Mouse (Mus musculus) midbrain, embryonic 11.5 days (tissue): ENCODE measurements around the gene Ascl2. TPM values are rescaled to one million over a fixed set of nuclear protein-coding genes. Genes with fewer than 3 reads are reported as not detected.

Experiments
- ATAC-seq: fragments of 200-750 bp; cut with Nextera tagmentation; 2 replicates; pipeline ENCODE4 v1.8.0; 2017; ENCODE audit warnings: moderate TSS enrichment, moderate library complexity; ENCODE audit not compliant: low FRiP score
- DNase-seq: peaks from one replicate; pipeline ENCODE4 v3.0.0; 2015; ENCODE audit warnings: low spot score; ENCODE audit errors: missing footprints
- H3K27ac ChIP-seq: fragments of 300-500 bp; sonication (generic); 2 replicates; pipeline ENCODE4 v1.5.1; 2014; ENCODE audit warnings: low read depth, low read length
- H3K27me3 ChIP-seq: fragments of 300-500 bp; sonication (generic); 2 replicates; pipeline ENCODE4 v1.6.1; 2014; ENCODE audit warnings: mild to moderate bottlenecking, low read length, moderate library complexity, mixed read lengths; ENCODE audit not compliant: control insufficient read depth, insufficient read depth
- H3K36me3 ChIP-seq: fragments of 300-500 bp; sonication (generic); 2 replicates; pipeline ENCODE4 v1.6.1; 2014; ENCODE audit warnings: mild to moderate bottlenecking, low read length, moderate library complexity, mixed read lengths; ENCODE audit not compliant: control insufficient read depth, insufficient read depth
- H3K4me1 ChIP-seq: fragments of 300-500 bp; sonication (generic); 2 replicates; pipeline ENCODE4 v1.6.1; 2014; ENCODE audit warnings: low read length; ENCODE audit not compliant: control insufficient read depth, insufficient read depth
- H3K4me2 ChIP-seq: fragments of 300-500 bp; sonication (generic); 2 replicates; pipeline ENCODE4 v1.6.1; 2014; ENCODE audit warnings: mild to moderate bottlenecking, moderate library complexity
- H3K4me3 ChIP-seq: fragments of 300-500 bp; sonication (generic); 2 replicates; pipeline ENCODE4 v1.5.1; 2014; ENCODE audit warnings: low read depth, low read length
- H3K9ac ChIP-seq: fragments of 300-500 bp; sonication (generic); 2 replicates; pipeline ENCODE4 v1.6.1; 2014; ENCODE audit warnings: low read length
- H3K9me3 ChIP-seq: fragments of 300-500 bp; sonication (generic); 2 replicates; pipeline ENCODE4 v1.6.1; 2016; ENCODE audit warnings: low read length; ENCODE audit not compliant: control insufficient read depth
- WGBS: fragments of 180-500 bp; shearing (Covaris S2); extraction: QIAGEN DNeasy Blood & Tissue Kit; methylation state at CpG from one replicate; pipeline ENCODE4 v1.1.7; 2014; 5-methylcytosine and 5-hydroxymethylcytosine counted together
- polyA plus RNA-seq: library from polyadenylated mRNA; unstranded; fragments of >200 nt; fragmentation: Nextera tagmentation; extraction: Ambion mirVana; gene quantifications from 2 replicates; pipeline ENCODE4 v1.2.1, GENCODE M21; 2014

Ascl2 gene
- polyA plus RNA-seq, 1 experiment from 2014 or later, result 0.38 TPM

GRCm38 (mm10) chr7:142931028-142931427 lies 38.0 kb downstream of the Ascl2 start, which contains the start of gene Th:
TSS of gene Th (minus strand) at chr7:142931128.
- ATAC-seq (no peak), DNase-seq (no peak)
- no peaks in the 10 kb centered on the region for H3K4me1 ChIP-seq
- H3K4me2 ChIP-seq, result no peak within 1 kb of the TSS
- 81% methylated on average over 3 of the region's 3 CpGs for WGBS
- no peak within 1 kb of the TSS for H3K27ac ChIP-seq
- no peaks in the 10 kb centered on the region for H3K9me3 ChIP-seq
- no peaks in the 10 kb centered on the region for H3K27me3 ChIP-seq
- H3K4me3 ChIP-seq, result no peak within 1 kb of the TSS
- no peaks in the 10 kb centered on the region for H3K36me3 ChIP-seq
- H3K9ac ChIP-seq, result no peak within 1 kb of the TSS

- no peak overlapping the region for H3K27ac ChIP-seq
- no peaks in the 10 kb centered on the region for H3K36me3 ChIP-seq
- 77% methylated on average over 2 of the region's 2 CpGs for WGBS
- no peaks in the 10 kb centered on the region for H3K27me3 ChIP-seq
- DNase-seq, result no peak
- H3K9me3 ChIP-seq, result no peaks in the 10 kb centered on the region
- ATAC-seq, result no peak
- no peak overlapping the region for H3K4me2 ChIP-seq
- H3K9ac ChIP-seq, result no peak overlapping the region
- H3K4me1 ChIP-seq, result no peaks in the 10 kb centered on the region
- no peak overlapping the region for H3K4me3 ChIP-seq
Observed at GRCm38 (mm10) chr7:142929516-142929915, 39.5 kb downstream of the Ascl2 start.

- no peaks in the 10 kb centered on the region for H3K36me3 ChIP-seq
- no peak overlapping the region for H3K4me3 ChIP-seq
- H3K27ac ChIP-seq, result no peak overlapping the region
- no peaks in the 10 kb centered on the region for H3K27me3 ChIP-seq
- no peaks in the 10 kb centered on the region for H3K9me3 ChIP-seq
- no peak overlapping the region for H3K4me2 ChIP-seq
- no peak overlapping the region for H3K9ac ChIP-seq
- 83% methylated on average over 8 of the region's 8 CpGs for WGBS
- ATAC-seq, result no peak
- no peak for DNase-seq
- H3K4me1 ChIP-seq, result no peaks in the 10 kb centered on the region
Observed at GRCm38 (mm10) chr7:142927293-142927692, 41.8 kb downstream of the Ascl2 start.

GRCm38 (mm10) chr7:142918641-142919628 lies 50.1 kb downstream of the Ascl2 start:
- Histone ChIP-seq H3K4me3 (no peak overlapping the region), H3K4me1 (peaks cover 2% of the 10 kb centered on the region; the same call in 1 of the 2 replicates), H3K36me3 (no peaks in the 10 kb centered on the region), H3K9me3 (no peaks in the 10 kb centered on the region), H3K27ac (no peak overlapping the region), H3K27me3 (no peaks in the 10 kb centered on the region), H3K9ac (no peak overlapping the region), H3K4me2 (no peak overlapping the region)
- DNase-seq (peak; percentile 99), ATAC-seq (peak; percentile 83)
- 31% methylated on average over 8 of the region's 8 CpGs for WGBS

- Histone ChIP-seq H3K27me3 (no peaks in the 10 kb centered on the region), H3K9me3 (no peaks in the 10 kb centered on the region), H3K27ac (no peak overlapping the region), H3K9ac (no peak overlapping the region), H3K4me2 (no peak overlapping the region), H3K4me3 (no peak overlapping the region), H3K4me1 (peaks cover 2% of the 10 kb centered on the region; the same call in 1 of the 2 replicates), H3K36me3 (no peaks in the 10 kb centered on the region)
- ATAC-seq, result no peak
- 82% methylated on average over 5 of the region's 5 CpGs for WGBS
- no peak for DNase-seq
Observed at GRCm38 (mm10) chr7:142917659-142918058, 51.4 kb downstream of the Ascl2 start.

Other genes starting within 250 kb of the Ascl2 start
- not detected in 2 replicates for gene Ins2, start 225.9 kb downstream of the Ascl2 start, polyA plus RNA-seq
- 11.7 TPM in 2 replicates for gene Th, start 38.1 kb downstream of the Ascl2 start, polyA plus RNA-seq
- gene Tspan32, start 35.8 kb upstream of the Ascl2 start, polyA plus RNA-seq, result 5.0 and 6.2 TPM in 2 replicates
- gene Cd81, start 83.5 kb upstream of the Ascl2 start, polyA plus RNA-seq, result 256 and 276 TPM in 2 replicates
- 61.1 and 63.8 TPM in 2 replicates for gene Tssc4, start 100.0 kb upstream of the Ascl2 start, polyA plus RNA-seq
- 0.57 and 0.70 TPM in 2 replicates for gene Trpm5, start 125.4 kb upstream of the Ascl2 start, polyA plus RNA-seq
- 1.1 and 1.6 TPM in 2 replicates for gene Kcnq1, start 137.1 kb upstream of the Ascl2 start, polyA plus RNA-seq